In the genomic region with DNA sequence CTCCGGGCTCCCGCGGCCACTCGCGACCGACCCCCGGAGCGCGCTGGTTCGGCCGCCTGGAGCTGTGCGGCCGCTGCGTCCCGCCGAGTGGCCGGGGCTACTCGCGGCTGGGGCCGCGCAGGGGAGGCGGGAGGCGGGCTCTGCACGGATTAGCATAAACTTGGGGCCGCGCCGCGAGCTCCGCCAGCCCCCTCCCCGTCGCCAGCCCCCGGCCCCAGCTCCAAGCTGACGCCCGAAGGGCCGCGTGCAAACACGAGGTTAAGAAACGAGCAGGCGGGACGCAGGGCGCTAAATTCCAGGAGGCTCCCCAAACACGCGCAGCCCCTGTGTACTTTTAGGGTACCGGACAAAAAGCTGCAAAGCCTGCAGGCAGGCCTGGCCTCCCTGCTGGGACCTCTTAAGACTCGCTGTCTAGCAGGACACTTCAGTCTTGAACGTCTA, we compare ENCODE assay signal across 9 mouse cellular contexts. TPM values are rescaled to one million over a fixed set of nuclear protein-coding genes. Genes with fewer than 3 reads are reported as not detected.
DNase-seq lines count a peak whose midpoint lies in the region; ATAC-seq lines count a peak whose summit lies in the region.
"Had no signal": no experiment of that assay in that cellular context is flagged by ENCODE, and none has a peak within 500 bp of the region (broad histone marks: within the 10 kb centered on the region; RNA-seq: fewer than 3 reads in every experiment).

A gene (minus strand): TSS at position 98 of the 441 bp plus-strand sequence.

- peak; percentile 49 for DNase-seq in cerebellum, adult 9-11 months
- no peak for DNase-seq in cerebellum, postnatal 14 days
- peak; percentile 65 for DNase-seq in midbrain, embryonic 10.5 days (ENCODE audit: low spot score)
- DNase-seq in spleen, postnatal 14 days (ENCODE audit: low spot score in 2 of 2) = no peak
- DNase-seq in cerebellum, adult 18-20 months = no peak
- DNase-seq in urinary bladder, adult 2 months (ENCODE audit: low spot score) = no peak

- H3K36me3 ChIP-seq in hindbrain, embryonic 12.5 days = no peaks in the 10 kb centered on the region
- peaks cover 19% of the 10 kb centered on the region for H3K36me3 ChIP-seq in midbrain, embryonic 10.5 days

- ATAC-seq in hindbrain, embryonic 12.5 days (ENCODE audit: low FRiP score) = peak; percentile 66

- peak within 1 kb of the TSS; percentile 94 for H3K4me2 ChIP-seq in hindbrain, embryonic 12.5 days (replicated peaks)

- H3K27me3 ChIP-seq in hindbrain, embryonic 12.5 days = peaks cover 72% of the 10 kb centered on the region
- peaks cover 91% of the 10 kb centered on the region for H3K27me3 ChIP-seq in midbrain, embryonic 10.5 days (ENCODE audit: low read depth, poor library complexity, severe bottlenecking)

- H3K4me3 ChIP-seq in brown adipose tissue, adult 24 weeks (ENCODE audit: insufficient read depth, low read depth, low read length) = peak within 1 kb of the TSS; percentile 24; the same call in 1 of the 2 replicates
- peak within 1 kb of the TSS; percentile 54 for H3K4me3 ChIP-seq in hindbrain, embryonic 12.5 days
- H3K4me3 ChIP-seq in midbrain, embryonic 10.5 days = peak within 1 kb of the TSS; percentile 66

- H3K9ac ChIP-seq in hindbrain, embryonic 12.5 days = peak within 1 kb of the TSS; percentile 55

- H3K9me3 ChIP-seq in hindbrain, embryonic 12.5 days (replicated peaks) = no peaks in the 10 kb centered on the region
- H3K9me3 ChIP-seq in midbrain, embryonic 10.5 days (replicated peaks) = no peaks in the 10 kb centered on the region

- no peaks in the 10 kb centered on the region; the same call in 1 of the 2 replicates for H3K4me1 ChIP-seq in brown adipose tissue, adult 24 weeks (ENCODE audit: control insufficient read depth, insufficient read depth, insufficient read length, low read length)
- peaks cover 19% of the 10 kb centered on the region for H3K4me1 ChIP-seq in hindbrain, embryonic 12.5 days
- H3K4me1 ChIP-seq in midbrain, embryonic 10.5 days = peaks cover 19% of the 10 kb centered on the region

- H3K27ac ChIP-seq in brown adipose tissue, adult 24 weeks (replicated peaks; ENCODE audit: low read depth, low read length) = no peak within 1 kb of the TSS
- no peak within 1 kb of the TSS for H3K27ac ChIP-seq in hindbrain, embryonic 12.5 days
- peak within 1 kb of the TSS; percentile 84 for H3K27ac ChIP-seq in midbrain, embryonic 10.5 days (replicated peaks)

- WGBS in hindbrain, embryonic 12.5 days = under 1% methylated on average over 46 of the region's 46 CpGs
- WGBS in midbrain, embryonic 10.5 days = under 1% methylated on average over 46 of the region's 46 CpGs

RNA-seq across cellular contexts. Expression of the gene that starts here (rescaled TPM):
- polyA plus RNA-seq in brown adipose tissue, adult 24 weeks (2012; ENCODE audit: insufficient read depth, insufficient read length, missing spikeins) = not detected in 2 replicates
- polyA plus RNA-seq in hindbrain, embryonic 12.5 days (2016; fragmentation: Nextera tagmentation; extraction: Ambion mirVana) = 5.1 and 7.5 TPM in 2 replicates
- 4.5 and 6.0 TPM in 2 replicates for polyA plus RNA-seq in midbrain, embryonic 10.5 days (2016; fragmentation: Nextera tagmentation; extraction: Ambion mirVana)
- 0.09 and 0.17 TPM in 2 replicates for polyA plus RNA-seq in urinary bladder, adult 2 months (2012; rRNA removed)
- polyA plus RNA-seq: spleen, adult 2 months had no signal

Comparison
In these comparisons a context has a peak if more than half of its experiments do, and no peak if none do; other contexts are left out.
1. DNase-seq: peak in cerebellum, adult 9-11 months (single experiment) and midbrain, embryonic 10.5 days (single experiment); none in cerebellum, postnatal 14 days (0 of 2), spleen, postnatal 14 days (0 of 2), cerebellum, adult 18-20 months (0 of 2) and urinary bladder, adult 2 months (single experiment).
2. Peak in every context shown above with its lines, with median percentiles within 50 percentile points of each other: H3K4me3 ChIP-seq.